Mouse (Mus musculus) erythroblast, adult 5-6 weeks (primary cell): ENCODE results near the gene Tbc1d9. TPM values are rescaled to one million over a fixed set of nuclear protein-coding genes. Genes with fewer than 3 reads are reported as not detected.
A peak's percentile ranks its signal among the peaks of the same experiment; 100 is the strongest.

ENCODE experiments used
- ATAC-seq: replicated peaks from 2 replicates; pipeline ENCODE4 v1.8.0; 2016; ENCODE audit warnings: moderate number of reproducible peaks, mild to moderate bottlenecking, moderate TSS enrichment, inconsistent platforms; ENCODE audit not compliant: poor library complexity, low FRiP score, severe bottlenecking
- total RNA-seq, 2 experiments: library from RNA; stranded (forward) in 1 of 2; stranded (reverse) in 1 of 2; fragments of 150-400 nt in 1 of 2; fragments of 200-764, 138-1000 nt in 1 of 2; gene quantifications; 2 replicates each; pipeline versions ENCODE4 v1.2.3 to v1.2.4; 2015 to 2017; ENCODE audit warnings: low replicate concordance in 2 of 2

The Tbc1d9 gene
- total RNA-seq, 2 experiments from 2014 or later, result 2.0 to 2.5 TPM

GRCm38 (mm10) chr8:83177317-83178195, 12.4 kb downstream of the Tbc1d9 start:
- ATAC-seq, result no peak

GRCm38 (mm10) chr8:83178228-83178742, 13.1 kb downstream of the Tbc1d9 start:
- ATAC-seq, result no peak

- no peak for ATAC-seq
Observed at GRCm38 (mm10) chr8:83181851-83182482, 16.8 kb downstream of the Tbc1d9 start.

- ATAC-seq, result no peak
Observed at GRCm38 (mm10) chr8:83182784-83183183, 17.6 kb downstream of the Tbc1d9 start.

GRCm38 (mm10) chr8:83186376-83186775, 21.2 kb downstream of the Tbc1d9 start:
- ATAC-seq, result no peak

- ATAC-seq, result no peak
Observed at GRCm38 (mm10) chr8:83187363-83187962, 22.3 kb downstream of the Tbc1d9 start.

- no peak for ATAC-seq
Observed at GRCm38 (mm10) chr8:83189538-83190095, 24.5 kb downstream of the Tbc1d9 start.

- ATAC-seq, result no peak
Observed at GRCm38 (mm10) chr8:83196088-83196487, 30.9 kb downstream of the Tbc1d9 start.

GRCm38 (mm10) chr8:83199715-83200114, 34.6 kb downstream of the Tbc1d9 start:
- ATAC-seq, result peak; percentile 48

GRCm38 (mm10) chr8:83200191-83201177, 35.3 kb downstream of the Tbc1d9 start:
- ATAC-seq, result peak; percentile 65

- no peak for ATAC-seq
Observed at GRCm38 (mm10) chr8:83202946-83203345, 37.8 kb downstream of the Tbc1d9 start.

- ATAC-seq, result no peak
Observed at GRCm38 (mm10) chr8:83205907-83206306, 40.8 kb downstream of the Tbc1d9 start.

- no peak for ATAC-seq
Observed at GRCm38 (mm10) chr8:83209581-83209980, 44.4 kb downstream of the Tbc1d9 start.

GRCm38 (mm10) chr8:83210676-83211075, 45.5 kb downstream of the Tbc1d9 start:
- no peak for ATAC-seq

GRCm38 (mm10) chr8:83215065-83215464, 49.9 kb downstream of the Tbc1d9 start:
- peak; percentile 89 for ATAC-seq

GRCm38 (mm10) chr8:83216520-83216919, 51.4 kb downstream of the Tbc1d9 start:
- no peak for ATAC-seq

GRCm38 (mm10) chr8:83217196-83217595, 52.0 kb downstream of the Tbc1d9 start:
- ATAC-seq, result no peak

- ATAC-seq, result no peak
Observed at GRCm38 (mm10) chr8:83217891-83218290, 52.7 kb downstream of the Tbc1d9 start.

- ATAC-seq, result no peak
Observed at GRCm38 (mm10) chr8:83219392-83219791, 54.2 kb downstream of the Tbc1d9 start.
